Mouse (Mus musculus) neural tube, embryonic 13.5 days (tissue): ENCODE results near the gene Ly75. TPM values are rescaled to one million over a fixed set of nuclear protein-coding genes. Genes with fewer than 3 reads are reported as not detected.

ENCODE experiments used
- ATAC-seq: fragments of 200-750 bp; cut with Nextera tagmentation; 2 replicates; pipeline ENCODE4 v1.8.0; 2017; ENCODE audit warnings: low read depth, mild to moderate bottlenecking, moderate TSS enrichment, moderate library complexity
- H3K27ac ChIP-seq: fragments of 300-500 bp; sonication (generic); replicated peaks from 2 replicates; pipeline ENCODE4 v1.5.1; 2015; ENCODE audit warnings: moderate library complexity, mild to moderate bottlenecking, inconsistent platforms
- H3K27me3 ChIP-seq: fragments of 300-500 bp; sonication (generic); 2 replicates; pipeline ENCODE4 v1.6.1; 2015; ENCODE audit warnings: mild to moderate bottlenecking, inconsistent platforms
- H3K36me3 ChIP-seq: fragments of 300-500 bp; sonication (generic); 2 replicates; pipeline ENCODE4 v1.6.1; 2015; ENCODE audit warnings: mild to moderate bottlenecking, inconsistent platforms
- H3K4me1 ChIP-seq: fragments of 300-500 bp; sonication (generic); replicated peaks from 2 replicates; pipeline ENCODE4 v1.6.1; 2015; ENCODE audit warnings: inconsistent platforms
- H3K4me2 ChIP-seq: fragments of 300-500 bp; sonication (generic); 2 replicates; pipeline ENCODE4 v1.6.1; 2015; ENCODE audit warnings: inconsistent platforms, mild to moderate bottlenecking, moderate library complexity
- H3K4me3 ChIP-seq: fragments of 300-500 bp; sonication (generic); 2 replicates; pipeline ENCODE4 v1.5.1; 2015; ENCODE audit warnings: mild to moderate bottlenecking, inconsistent platforms
- H3K9ac ChIP-seq: fragments of 300-500 bp; sonication (generic); 2 replicates; pipeline ENCODE4 v1.6.1; 2015; ENCODE audit warnings: moderate library complexity, mild to moderate bottlenecking, inconsistent platforms
- H3K9me3 ChIP-seq: fragments of 300-500 bp; sonication (generic); 2 replicates; pipeline ENCODE4 v1.6.1; 2016; ENCODE audit warnings: inconsistent platforms
- WGBS: fragments of 180-500 bp; shearing (Covaris S2); methylation state at CpG from one replicate; pipeline ENCODE4 v1.1.7; 2015; 5-methylcytosine and 5-hydroxymethylcytosine counted together
- polyA plus RNA-seq: library from polyadenylated mRNA; unstranded; fragments of >200 nt; fragmentation: Nextera tagmentation; extraction: Ambion mirVana; gene quantifications from 2 replicates; pipeline ENCODE4 v1.2.1, GENCODE M21; 2015

The Ly75 gene
- polyA plus RNA-seq, 1 experiment from 2014 or later: 0.81 TPM

DNA sequence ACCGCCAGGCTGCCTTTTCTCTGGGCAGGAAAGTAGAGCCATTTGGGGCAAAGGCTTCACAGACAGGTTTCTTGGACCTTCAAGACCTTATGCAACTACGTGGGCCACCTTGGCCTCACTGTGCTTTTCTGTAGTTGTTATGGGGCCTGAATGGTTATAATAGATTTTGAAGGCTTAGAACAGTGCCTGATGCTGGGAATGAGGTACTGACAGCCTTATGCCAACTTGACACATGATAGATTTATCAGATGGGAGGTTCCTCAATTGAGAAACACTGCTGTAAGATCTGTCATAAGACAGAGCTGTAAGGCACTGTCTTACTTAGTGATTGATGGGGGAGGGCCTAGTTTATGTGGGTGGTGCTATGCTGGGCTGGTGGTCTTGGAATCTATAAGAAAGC is 15.9 kb downstream of the Ly75 start:
- Histone ChIP-seq H3K27ac (no peak overlapping the region), H3K36me3 (no peaks in the 10 kb centered on the region), H3K27me3 (no peaks in the 10 kb centered on the region), H3K9me3 (no peaks in the 10 kb centered on the region), H3K4me3 (no peak overlapping the region), H3K9ac (no peak overlapping the region), H3K4me1 (no peaks in the 10 kb centered on the region), H3K4me2 (no peak overlapping the region)
- 98% methylated on average over 2 of the region's 2 CpGs for WGBS
- ATAC-seq: no peak

DNA sequence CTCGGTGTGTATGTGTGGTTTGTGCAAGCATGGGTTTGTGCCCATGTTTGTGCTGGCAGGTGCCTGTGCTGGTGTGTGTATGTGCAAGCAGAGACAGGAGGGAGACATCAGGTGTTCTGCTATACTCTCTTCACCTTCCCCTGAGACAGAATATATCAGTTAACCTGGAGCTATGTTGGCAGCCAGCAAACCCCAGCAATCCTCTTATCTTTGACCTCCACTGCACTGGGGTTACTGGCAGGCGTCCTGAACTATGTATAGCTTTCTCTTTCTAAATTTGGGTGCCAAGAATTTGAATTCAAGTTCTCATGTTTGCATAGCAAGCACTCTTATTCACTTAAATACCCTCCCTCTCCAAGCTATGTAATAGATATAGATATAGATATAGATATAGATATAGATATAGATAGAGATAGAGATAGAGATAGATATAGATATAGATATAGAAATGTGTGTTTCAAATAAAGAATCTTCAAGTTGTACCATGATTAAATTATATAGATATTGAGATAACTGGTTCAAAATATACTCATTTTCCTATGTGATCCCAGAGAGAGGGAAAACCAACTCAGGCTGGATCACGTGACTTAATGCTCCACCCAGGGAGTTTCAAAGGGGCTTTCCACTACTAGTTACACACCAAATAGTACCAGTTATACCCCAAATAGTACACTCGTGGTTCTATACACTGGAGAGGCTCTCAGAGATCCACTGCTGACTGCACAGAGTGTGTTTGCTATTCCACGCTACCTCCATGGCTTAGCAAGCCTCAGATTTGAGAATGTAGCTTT is 17.1 kb downstream of the Ly75 start:
- no peaks in the 10 kb centered on the region for H3K27me3 ChIP-seq
- no peaks in the 10 kb centered on the region for H3K4me1 ChIP-seq
- WGBS: 84% methylated on average over 5 of the region's 5 CpGs
- H3K9ac ChIP-seq: no peak overlapping the region
- H3K27ac ChIP-seq: no peak overlapping the region
- no peak for ATAC-seq
- H3K4me3 ChIP-seq: no peak overlapping the region
- H3K36me3 ChIP-seq: no peaks in the 10 kb centered on the region
- H3K4me2 ChIP-seq: no peak overlapping the region
- no peaks in the 10 kb centered on the region for H3K9me3 ChIP-seq

DNA sequence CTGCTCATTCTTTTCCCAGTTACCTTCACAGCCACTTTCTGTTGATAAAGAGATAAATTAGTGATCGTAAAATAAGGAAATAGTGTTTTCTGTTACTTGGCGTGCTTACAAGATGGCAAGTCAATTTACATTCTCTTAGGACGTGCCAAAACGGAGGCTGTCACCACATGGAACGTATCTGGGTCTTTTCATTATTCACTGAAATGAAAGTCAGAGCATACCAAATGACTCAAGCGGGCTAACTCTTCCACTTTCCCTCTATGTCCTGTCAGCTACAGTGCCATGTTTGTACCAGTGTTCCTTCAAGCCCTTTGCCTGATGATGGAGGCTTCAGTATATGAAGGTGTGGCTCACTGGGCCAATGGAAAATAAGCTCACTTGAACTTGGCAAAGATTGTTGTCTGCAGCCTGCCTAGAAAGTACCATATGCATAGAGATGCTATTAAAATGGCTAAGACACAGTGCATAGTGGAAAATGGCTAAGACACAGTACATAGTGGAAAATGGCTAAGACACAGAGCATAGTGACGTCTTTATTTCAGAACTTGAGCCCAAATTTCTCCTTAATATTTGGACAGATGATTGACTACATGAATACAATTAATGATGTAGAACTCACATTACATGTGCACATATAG is 17.8 kb downstream of the Ly75 start:
- no peaks in the 10 kb centered on the region for H3K27me3 ChIP-seq
- no peak overlapping the region for H3K9ac ChIP-seq
- 88% methylated on average over 7 of the region's 7 CpGs for WGBS
- H3K4me1 ChIP-seq: no peaks in the 10 kb centered on the region
- no peaks in the 10 kb centered on the region for H3K36me3 ChIP-seq
- no peak overlapping the region for H3K27ac ChIP-seq
- no peaks in the 10 kb centered on the region for H3K9me3 ChIP-seq
- H3K4me2 ChIP-seq: no peak overlapping the region
- no peak overlapping the region for H3K4me3 ChIP-seq
- no peak for ATAC-seq

- H3K27ac ChIP-seq: no peak overlapping the region
- no peak for ATAC-seq
- H3K9me3 ChIP-seq: no peaks in the 10 kb centered on the region
- H3K4me1 ChIP-seq: no peaks in the 10 kb centered on the region
- H3K36me3 ChIP-seq: no peaks in the 10 kb centered on the region
- H3K27me3 ChIP-seq: no peaks in the 10 kb centered on the region
- WGBS: 88% methylated on average over 6 of the region's 6 CpGs
- no peak overlapping the region for H3K4me3 ChIP-seq
- no peak overlapping the region for H3K4me2 ChIP-seq
- H3K9ac ChIP-seq: no peak overlapping the region
Measured at GRCm38 (mm10) chr2:60362146-60362545, 21.0 kb downstream of the Ly75 start.

- peaks cover 7% of the 10 kb centered on the region for H3K4me1 ChIP-seq
- no peaks in the 10 kb centered on the region for H3K9me3 ChIP-seq
- no peak for ATAC-seq
- no peak overlapping the region for H3K4me3 ChIP-seq
- H3K36me3 ChIP-seq: no peaks in the 10 kb centered on the region
- H3K27me3 ChIP-seq: peaks cover 3% of the 10 kb centered on the region; the same call in 1 of the 2 replicates
- no peak overlapping the region for H3K4me2 ChIP-seq
- no peak overlapping the region for H3K27ac ChIP-seq
- H3K9ac ChIP-seq: no peak overlapping the region
- 91% methylated on average over 3 of the region's 3 CpGs for WGBS
Measured at GRCm38 (mm10) chr2:60359796-60360195, 23.3 kb downstream of the Ly75 start.

- Histone ChIP-seq H3K4me2 (peak overlapping the region; percentile 31), H3K27me3 (peaks cover 31% of the 10 kb centered on the region), H3K4me1 (peaks cover 10% of the 10 kb centered on the region), H3K27ac (no peak overlapping the region), H3K36me3 (no peaks in the 10 kb centered on the region), H3K9me3 (no peaks in the 10 kb centered on the region), H3K9ac (peak overlapping the region; percentile 0; the same call in 1 of the 2 replicates), H3K4me3 (0 out of 2 replicates have a peak overlapping the region, but pooled peaks have one; percentile 13)
- WGBS: 24% methylated on average over 3 of the region's 3 CpGs
- ATAC-seq: no peak
Measured at GRCm38 (mm10) chr2:60355388-60355683, 27.8 kb downstream of the Ly75 start.

DNA sequence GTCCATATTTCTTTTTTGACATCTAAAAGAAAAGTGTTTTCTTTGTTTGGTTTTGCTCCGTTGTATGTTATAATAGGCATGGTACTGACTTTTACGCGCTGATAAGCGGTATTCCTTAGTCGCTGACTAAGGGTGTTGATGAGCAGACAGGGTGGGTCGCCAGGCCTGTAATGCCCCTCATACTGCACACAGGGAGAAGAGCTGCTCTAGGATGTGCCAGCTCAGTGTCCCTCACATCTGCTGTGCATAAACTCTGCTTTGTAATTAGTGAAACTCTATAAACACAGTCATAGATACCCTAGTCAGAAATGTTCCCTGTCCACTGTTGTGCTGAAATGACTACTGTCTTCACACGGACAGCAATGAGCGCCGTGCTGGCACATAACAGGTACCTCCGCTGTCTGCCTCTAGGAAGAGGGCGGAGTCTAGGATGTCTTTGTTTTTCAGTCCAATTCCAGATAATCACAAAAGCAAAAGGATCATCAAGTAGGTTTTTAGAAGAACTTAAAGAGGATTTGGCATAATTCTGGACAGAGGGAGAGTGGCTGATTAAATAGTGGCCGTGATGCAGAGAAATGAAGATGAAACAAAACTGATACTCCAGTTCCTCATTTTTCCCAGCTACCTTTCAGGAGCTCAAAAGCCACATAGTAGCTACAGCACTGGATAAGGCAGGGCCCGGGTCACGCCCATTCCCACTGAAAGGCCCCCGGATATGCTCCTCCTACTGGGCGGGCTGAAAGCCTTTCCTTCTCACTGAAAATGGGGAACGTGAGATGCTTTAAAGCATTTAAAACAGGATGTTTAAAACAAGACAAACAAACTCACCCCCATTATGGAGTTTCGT is 28.3 kb downstream of the Ly75 start:
- no peak overlapping the region for H3K27ac ChIP-seq
- WGBS: 44% methylated on average over 18 of the region's 18 CpGs

GRCm38 (mm10) chr2:60352296-60352695 is 30.8 kb downstream of the Ly75 start:
- no peak for ATAC-seq
- no peak overlapping the region for H3K4me3 ChIP-seq
- H3K4me1 ChIP-seq: peaks cover 10% of the 10 kb centered on the region
- H3K9ac ChIP-seq: no peak overlapping the region
- no peaks in the 10 kb centered on the region for H3K9me3 ChIP-seq
- WGBS: 87% methylated on average over 5 of the region's 5 CpGs
- no peak overlapping the region for H3K27ac ChIP-seq
- H3K36me3 ChIP-seq: 0 out of 2 replicates have a peak, but pooled peaks cover 4% of the 10 kb centered on the region
- peaks cover 57% of the 10 kb centered on the region for H3K27me3 ChIP-seq
- no peak overlapping the region for H3K4me2 ChIP-seq

More for the DNA sequence above, 28.3 kb downstream of the Ly75 start:
- Histone ChIP-seq H3K4me1 (peaks cover 10% of the 10 kb centered on the region), H3K36me3 (0 out of 2 replicates have a peak, but pooled peaks cover 2% of the 10 kb centered on the region), H3K9ac (peak overlapping the region; percentile 0; the same call in 1 of the 2 replicates), H3K4me3 (0 out of 2 replicates have a peak overlapping the region, but pooled peaks have one; percentile 13), H3K27me3 (peaks cover 32% of the 10 kb centered on the region), H3K9me3 (no peaks in the 10 kb centered on the region), H3K4me2 (peak overlapping the region; percentile 31)
- peak; percentile 53; the same call in 1 of the 2 replicates for ATAC-seq

DNA sequence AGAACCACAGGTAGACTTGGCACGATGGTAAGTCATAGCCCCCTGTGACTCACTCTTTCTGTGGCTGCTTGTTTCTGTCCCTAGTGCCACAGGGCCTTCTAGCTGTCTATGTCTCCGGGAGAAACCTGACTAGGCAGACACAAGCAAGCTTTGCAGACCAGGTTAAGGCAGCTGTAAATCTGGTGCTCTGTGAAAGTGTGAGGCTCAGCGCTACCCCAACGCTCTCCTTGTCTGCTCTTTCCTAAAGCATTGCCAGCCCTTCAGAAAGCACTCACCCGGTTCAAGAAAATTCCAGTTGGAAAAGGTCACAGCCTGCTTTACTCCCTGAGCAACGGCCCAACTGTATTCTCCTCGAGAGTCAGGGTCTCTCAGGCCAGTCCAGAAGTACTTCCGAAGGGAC is 31.3 kb downstream of the Ly75 start:
- Histone ChIP-seq H3K27ac (no peak overlapping the region), H3K9me3 (no peaks in the 10 kb centered on the region), H3K27me3 (peaks cover 59% of the 10 kb centered on the region), H3K9ac (no peak overlapping the region), H3K4me3 (no peak overlapping the region), H3K36me3 (0 out of 2 replicates have a peak, but pooled peaks cover 4% of the 10 kb centered on the region), H3K4me2 (no peak overlapping the region), H3K4me1 (peaks cover 10% of the 10 kb centered on the region)
- WGBS: 80% methylated on average over 8 of the region's 8 CpGs
- ATAC-seq: no peak

DNA sequence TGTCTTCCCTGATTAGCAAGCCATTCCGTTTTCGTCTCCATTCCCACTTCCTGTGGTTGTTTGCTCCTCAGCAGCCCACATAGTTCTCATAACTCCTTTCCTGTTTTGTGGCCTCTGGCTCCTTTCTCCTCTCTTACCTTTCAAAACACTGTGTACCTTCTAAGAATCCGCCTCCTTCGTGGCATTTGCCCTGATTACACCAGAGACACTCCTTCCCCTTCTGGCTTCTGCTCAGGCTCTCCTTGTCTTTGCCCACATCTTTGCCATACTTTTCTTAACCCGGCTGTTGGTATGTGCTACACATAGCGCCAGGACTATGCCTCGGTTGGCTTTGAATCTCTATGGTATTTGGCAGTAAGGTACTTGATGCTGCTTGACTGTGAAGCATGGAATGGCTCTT is 35.2 kb downstream of the Ly75 start:
- Histone ChIP-seq H3K4me1 (peaks cover 16% of the 10 kb centered on the region), H3K9me3 (no peaks in the 10 kb centered on the region), H3K4me2 (no peak overlapping the region), H3K27me3 (peaks cover 62% of the 10 kb centered on the region), H3K27ac (no peak overlapping the region), H3K36me3 (0 out of 2 replicates have a peak, but pooled peaks cover 4% of the 10 kb centered on the region), H3K9ac (no peak overlapping the region), H3K4me3 (no peak overlapping the region)
- WGBS: 91% methylated on average over 7 of the region's 7 CpGs
- no peak for ATAC-seq

DNA sequence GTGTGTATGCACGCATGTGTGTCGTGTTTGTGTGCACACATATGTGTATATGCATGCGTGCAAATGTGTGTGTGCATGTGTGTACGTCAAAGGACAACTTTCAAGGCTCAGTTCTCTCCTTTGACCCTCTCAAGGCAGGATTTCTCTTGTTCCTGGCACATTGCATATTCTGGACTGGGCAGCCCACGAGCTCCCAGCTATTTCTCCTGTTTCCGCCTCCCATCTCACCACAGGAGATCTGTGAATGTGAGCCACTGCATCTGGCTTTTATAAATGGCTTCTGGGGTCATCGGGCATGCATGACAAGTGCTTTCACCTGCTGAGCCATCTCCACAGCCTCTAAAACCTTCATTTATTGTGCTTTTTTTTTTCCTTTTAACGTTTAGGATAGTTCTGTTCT is 36.6 kb downstream of the Ly75 start:
- Histone ChIP-seq H3K4me2 (no peak overlapping the region), H3K9ac (no peak overlapping the region), H3K4me1 (peaks cover 16% of the 10 kb centered on the region), H3K27me3 (peaks cover 56% of the 10 kb centered on the region), H3K9me3 (no peaks in the 10 kb centered on the region), H3K27ac (no peak overlapping the region), H3K36me3 (0 out of 2 replicates have a peak, but pooled peaks cover 4% of the 10 kb centered on the region), H3K4me3 (no peak overlapping the region)
- ATAC-seq: no peak
- WGBS: 47% methylated on average over 8 of the region's 8 CpGs

GRCm38 (mm10) chr2:60345717-60346116 is 37.4 kb downstream of the Ly75 start:
- 50% methylated on average over 7 of the region's 7 CpGs for WGBS
- Histone ChIP-seq H3K36me3 (0 out of 2 replicates have a peak, but pooled peaks cover 4% of the 10 kb centered on the region), H3K27me3 (peaks cover 59% of the 10 kb centered on the region), H3K27ac (no peak overlapping the region), H3K4me3 (no peak overlapping the region), H3K4me2 (no peak overlapping the region), H3K9me3 (no peaks in the 10 kb centered on the region), H3K4me1 (peaks cover 16% of the 10 kb centered on the region), H3K9ac (no peak overlapping the region)
- no peak for ATAC-seq
